Mouse (Mus musculus) spleen, adult 2 months (tissue): ENCODE results near the gene Macrod2. TPM values are rescaled to one million over a fixed set of nuclear protein-coding genes. Genes with fewer than 3 reads are reported as not detected.

Experiments
- DNase-seq, 2 experiments: peaks; one replicate each; pipeline versions ENCODE4 v3.0.0 to v3.0.0-alpha.2; 2012 to 2021; ENCODE audit warnings: low spot score in 2 of 2, low read depth in 1 of 2
- H3K27ac ChIP-seq: fragments of 200-500 bp; 2 replicates; pipeline ENCODE4 v1.5.1; 2012; ENCODE audit warnings: low read length, inconsistent platforms; ENCODE audit not compliant: insufficient read depth
- H3K27me3 ChIP-seq: fragments of 200-500 bp; 2 replicates; pipeline ENCODE4 v1.6.1; 2012; ENCODE audit warnings: mild to moderate bottlenecking, moderate library complexity, low read length, inconsistent platforms; ENCODE audit not compliant: control insufficient read depth, insufficient read depth
- H3K36me3 ChIP-seq: fragments of 200-500 bp; 2 replicates; pipeline ENCODE4 v1.6.1; 2012; ENCODE audit warnings: mild to moderate bottlenecking, low read length, inconsistent platforms; ENCODE audit not compliant: control insufficient read depth, insufficient read depth
- H3K4me1 ChIP-seq: fragments of 200-500 bp; 2 replicates; pipeline ENCODE4 v1.6.1; 2011; ENCODE audit warnings: inconsistent platforms; ENCODE audit not compliant: control insufficient read depth, insufficient read depth, insufficient read length
- H3K4me3 ChIP-seq: fragments of 200-500 bp; 2 replicates; pipeline ENCODE4 v1.5.1; 2011; ENCODE audit warnings: mild to moderate bottlenecking, inconsistent platforms; ENCODE audit not compliant: insufficient read depth, insufficient read length; ENCODE audit errors: extremely low read depth
- CTCF ChIP-seq: fragments of 200-500 bp; IDR thresholded peaks from 2 replicates; pipeline ENCODE4 v1.5.1; 2011; ENCODE audit warnings: mild to moderate bottlenecking, inconsistent platforms; ENCODE audit not compliant: insufficient read depth, insufficient read length, insufficient replicate concordance; ENCODE audit errors: extremely low read depth
- POLR2A ChIP-seq: fragments of 200-500 bp; IDR thresholded peaks from 2 replicates; pipeline ENCODE4 v1.6.1; 2011; ENCODE audit warnings: low read depth, low read length, inconsistent platforms
- WGBS: fragments of 180-500 bp; shearing (Covaris S2); methylation state at CpG from one replicate; pipeline ENCODE4 v1.1.7; 2018; 5-methylcytosine and 5-hydroxymethylcytosine counted together
- polyA plus RNA-seq: library from polyadenylated mRNA; depleted of rRNA; stranded (reverse); fragments of >200 nt; gene quantifications from 2 replicates; pipeline ENCODE4 v1.2.3, GENCODE M21; 2012

Gene Macrod2
- polyA plus RNA-seq, 1 experiment: 2.2 TPM

DNA sequence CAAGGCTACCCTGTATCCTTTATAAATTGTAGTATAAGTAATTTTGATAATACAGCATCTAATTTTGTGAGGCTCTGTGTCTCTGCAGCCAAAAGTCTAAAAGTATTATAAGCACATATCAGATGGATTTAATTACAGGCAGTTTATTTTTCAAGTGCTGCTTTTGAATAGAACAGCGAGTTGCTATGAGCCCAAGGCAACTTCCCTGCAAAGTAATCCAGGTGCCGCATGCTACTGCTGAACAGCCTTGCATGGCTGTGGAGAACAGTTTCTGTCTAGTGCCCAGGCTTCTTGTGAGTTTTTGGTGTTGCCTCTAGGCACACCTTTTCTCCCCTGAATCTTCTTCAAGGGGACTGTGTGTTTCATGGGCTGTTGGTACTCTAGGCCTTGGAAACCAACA is 517.8 kb downstream of the Macrod2 start:
- Histone ChIP-seq H3K36me3 (no peaks in the 10 kb centered on the region), H3K27me3 (no peaks in the 10 kb centered on the region), H3K4me1 (no peaks in the 10 kb centered on the region), H3K27ac (no peak overlapping the region), H3K4me3 (no peak overlapping the region)
- 94% methylated on average over 2 of the region's 2 CpGs for WGBS
- no peak for TF ChIP-seq CTCF
- no peak for TF ChIP-seq POLR2A
- no peak for DNase-seq

DNA sequence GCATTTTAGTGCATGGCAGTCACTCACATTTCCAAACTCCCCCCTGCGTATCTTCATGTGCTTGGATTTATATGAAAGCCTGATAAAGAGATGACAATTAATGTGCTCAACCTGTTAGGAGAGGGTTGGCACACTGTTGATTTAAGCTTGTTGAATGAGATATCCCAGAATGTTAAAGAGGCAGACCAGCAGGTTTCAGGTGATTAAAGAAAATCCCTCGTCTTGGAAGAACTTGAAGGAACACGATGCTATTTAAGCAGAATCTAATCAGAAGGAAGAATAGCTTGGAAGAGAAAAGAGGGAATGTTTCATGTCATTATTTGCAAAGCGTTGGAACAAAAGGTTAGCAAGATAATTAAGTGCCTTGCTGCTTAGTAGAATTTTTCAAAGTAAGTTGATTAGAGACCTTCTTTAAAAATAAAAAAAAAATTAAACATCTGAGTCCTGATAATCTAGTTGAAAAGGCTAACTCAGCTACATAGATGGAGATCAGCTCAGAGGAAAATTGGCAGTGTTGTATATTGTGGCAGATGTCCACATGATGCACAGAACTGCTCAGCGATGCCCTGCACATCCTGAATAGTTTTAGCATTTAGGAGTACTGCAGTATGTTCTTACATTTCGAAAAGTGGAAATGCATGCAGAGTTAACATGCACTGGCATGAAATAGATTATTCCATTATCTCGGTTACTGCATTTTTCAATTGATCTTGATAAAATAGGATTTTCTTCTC is 518.7 kb downstream of the Macrod2 start:
- Histone ChIP-seq H3K27ac (no peak overlapping the region), H3K27me3 (no peaks in the 10 kb centered on the region), H3K4me1 (no peaks in the 10 kb centered on the region), H3K4me3 (no peak overlapping the region), H3K36me3 (no peaks in the 10 kb centered on the region)
- WGBS: 89% methylated on average over 7 of the region's 7 CpGs
- TF ChIP-seq CTCF (no peak), POLR2A (no peak)
- DNase-seq: no peak

DNA sequence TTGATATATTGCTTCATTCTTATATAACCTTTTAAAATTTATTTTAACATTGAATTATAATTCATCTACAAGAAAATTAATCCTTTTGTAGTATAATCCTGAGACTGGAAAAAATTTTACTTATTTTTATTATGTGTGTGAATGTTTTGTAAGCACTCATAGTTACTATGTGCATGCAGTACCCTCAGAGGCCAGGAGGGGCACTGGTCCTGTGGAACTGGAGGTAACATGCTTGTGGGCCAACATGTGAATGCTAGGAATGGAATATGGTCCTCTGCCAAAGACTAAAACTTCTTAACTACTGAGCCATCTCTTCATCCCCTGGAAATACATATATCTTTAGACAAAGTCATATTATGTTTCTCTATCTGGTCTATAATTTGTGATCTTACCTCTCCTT is 531.8 kb downstream of the Macrod2 start:
- TF ChIP-seq POLR2A: no peak
- no peak for TF ChIP-seq CTCF
- no peaks in the 10 kb centered on the region for H3K27me3 ChIP-seq
- no peak for DNase-seq
- no peak overlapping the region for H3K4me3 ChIP-seq
- no peaks in the 10 kb centered on the region for H3K36me3 ChIP-seq
- no peaks in the 10 kb centered on the region for H3K4me1 ChIP-seq
- no peak overlapping the region for H3K27ac ChIP-seq

DNA sequence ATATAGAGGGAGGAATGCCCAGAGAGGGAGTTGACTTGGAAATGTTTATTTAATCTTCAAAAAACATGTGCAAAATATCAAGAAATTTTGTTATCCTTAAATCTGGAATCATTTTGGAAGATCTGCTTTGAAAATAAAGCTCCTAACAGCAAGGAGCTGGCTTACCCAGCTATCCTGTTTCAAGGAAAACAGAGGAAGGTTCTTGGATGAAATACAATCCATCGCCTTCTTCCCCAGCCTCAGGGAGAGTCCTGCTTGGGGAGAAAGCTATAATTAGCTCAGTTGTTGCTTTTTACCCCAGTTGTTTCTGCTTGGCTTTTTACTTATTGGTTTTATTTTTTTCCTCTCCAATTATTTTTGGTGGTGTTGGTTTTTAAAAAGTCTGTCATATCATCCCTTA is 539.4 kb downstream of the Macrod2 start:
- WGBS: 98% methylated on average over 1 of the region's 1 CpGs
- Histone ChIP-seq H3K36me3 (no peaks in the 10 kb centered on the region), H3K27ac (no peak overlapping the region), H3K27me3 (no peaks in the 10 kb centered on the region), H3K4me3 (no peak overlapping the region), H3K4me1 (no peaks in the 10 kb centered on the region)
- TF ChIP-seq POLR2A (no peak), CTCF (no peak)
- no peak for DNase-seq

DNA sequence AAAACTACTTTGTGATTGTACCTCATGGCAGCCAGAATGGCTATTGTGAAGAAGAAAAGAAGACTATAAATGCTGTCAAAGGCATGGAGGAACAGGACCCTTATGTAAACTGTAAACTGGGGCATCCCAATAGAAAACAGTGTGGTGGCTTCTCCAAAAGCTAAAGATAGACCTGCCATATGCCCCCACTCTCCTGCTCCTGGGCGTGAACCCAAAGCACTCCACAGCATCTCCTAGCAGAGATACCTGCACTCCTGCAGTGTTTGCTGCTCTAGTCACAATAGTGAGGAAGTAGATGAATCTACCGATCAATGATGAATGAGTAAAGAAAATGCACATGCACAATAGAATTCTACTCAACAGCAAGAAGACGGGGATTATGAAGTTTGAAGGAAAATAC is 554.4 kb downstream of the Macrod2 start:
- 88% methylated on average over 3 of the region's 3 CpGs for WGBS
- no peaks in the 10 kb centered on the region for H3K36me3 ChIP-seq
- no peak for DNase-seq
- no peaks in the 10 kb centered on the region for H3K27me3 ChIP-seq
- H3K27ac ChIP-seq: no peak overlapping the region
- no peaks in the 10 kb centered on the region for H3K4me1 ChIP-seq
- TF ChIP-seq CTCF: no peak
- no peak overlapping the region for H3K4me3 ChIP-seq

DNA sequence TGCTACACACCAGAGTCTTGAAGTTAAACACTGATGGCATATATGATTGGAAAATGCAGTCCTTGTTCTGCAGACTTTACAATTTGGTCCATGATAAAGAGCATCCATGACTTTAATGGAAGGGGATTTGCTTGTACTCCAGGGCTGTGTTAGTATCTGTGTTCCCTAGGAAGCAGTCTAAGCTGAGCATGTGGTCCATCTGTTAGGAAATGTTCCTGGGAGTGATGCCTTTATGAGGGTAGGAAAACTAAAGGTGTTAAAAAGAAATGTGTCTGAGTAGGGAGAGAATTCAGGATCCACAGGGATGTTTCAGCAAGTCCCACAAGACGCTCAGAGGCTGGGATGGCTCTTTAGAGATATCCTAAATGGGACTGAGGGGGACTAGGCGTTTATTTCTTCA is 564.1 kb downstream of the Macrod2 start:
- DNase-seq: no peak
- Histone ChIP-seq H3K4me3 (no peak overlapping the region), H3K36me3 (no peaks in the 10 kb centered on the region), H3K27ac (no peak overlapping the region), H3K27me3 (no peaks in the 10 kb centered on the region), H3K4me1 (no peaks in the 10 kb centered on the region)
- 63% methylated on average over 2 of the region's 2 CpGs for WGBS
- no peak for TF ChIP-seq POLR2A
- TF ChIP-seq CTCF: no peak

DNA sequence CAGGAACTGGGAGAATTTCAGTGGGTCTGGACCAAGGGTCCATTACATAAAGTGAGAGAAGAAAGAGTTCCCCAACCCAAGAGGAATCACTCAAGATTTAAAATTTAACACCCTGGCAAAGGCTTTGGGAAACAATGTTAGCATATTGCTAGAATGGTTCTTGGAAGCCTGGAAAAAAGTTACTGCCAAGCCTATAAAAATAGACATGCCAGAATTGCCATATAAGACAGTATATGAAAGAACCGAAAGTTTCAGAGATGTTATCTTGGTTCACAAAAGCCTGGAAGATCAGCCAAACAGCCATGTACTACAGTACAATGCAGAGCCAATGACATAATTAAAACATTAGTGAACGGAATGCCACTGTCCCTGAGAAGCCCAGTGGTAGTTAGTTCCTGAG is 575.1 kb downstream of the Macrod2 start:
- Histone ChIP-seq H3K36me3 (no peaks in the 10 kb centered on the region), H3K4me3 (no peak overlapping the region), H3K27ac (no peak overlapping the region), H3K27me3 (no peaks in the 10 kb centered on the region), H3K4me1 (no peaks in the 10 kb centered on the region)
- no peak for DNase-seq
- TF ChIP-seq POLR2A: no peak
- TF ChIP-seq CTCF: no peak
- 86% methylated on average over 2 of the region's 2 CpGs for WGBS

DNA sequence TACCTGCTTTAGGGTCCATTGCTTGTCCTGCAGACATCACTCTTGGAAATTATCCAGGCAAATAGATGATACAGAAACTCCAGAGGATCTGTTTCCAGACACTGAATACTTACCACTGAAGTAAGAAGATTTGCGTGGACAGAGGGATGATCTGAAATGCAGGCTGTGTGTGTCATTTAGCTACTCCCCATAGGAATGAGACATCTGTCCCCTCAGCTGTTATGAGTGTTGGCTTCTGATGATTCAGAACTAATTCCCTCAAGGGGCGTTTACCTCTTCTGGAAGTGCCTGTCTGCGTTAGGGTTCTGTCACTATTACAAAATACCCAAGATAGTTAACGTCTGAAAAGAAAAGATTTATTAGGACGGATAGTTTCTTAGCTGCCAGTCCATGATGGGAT is 576.7 kb downstream of the Macrod2 start:
- WGBS: 82% methylated on average over 5 of the region's 5 CpGs
- TF ChIP-seq POLR2A: no peak
- TF ChIP-seq CTCF: no peak
- Histone ChIP-seq H3K4me1 (no peaks in the 10 kb centered on the region), H3K27me3 (no peaks in the 10 kb centered on the region), H3K36me3 (no peaks in the 10 kb centered on the region), H3K27ac (no peak overlapping the region), H3K4me3 (no peak overlapping the region)
- no peak for DNase-seq
